Mouse (Mus musculus) G1E-ER4 (cell line): Measurements from ENCODE around the gene Olfr434. TPM values are rescaled to one million over a fixed set of nuclear protein-coding genes. Genes with fewer than 3 reads are reported as not detected.
"Not testable (repeated sequence)": the region's sequence is repeated elsewhere in the genome, so short reads cannot be mapped to it uniquely, and the experiment has no call there.

Experiments used
- GATA1 ChIP-seq: IDR thresholded peaks from one replicate; pipeline ENCODE4 v1.8.0; 2012; ENCODE audit warnings: low read length, inconsistent platforms
- polyA plus RNA-seq: library from polyadenylated mRNA; stranded (reverse); fragments of >175 nt; gene quantifications from 2 replicates; pipeline ENCODE4 v1.2.3, GENCODE M21; 2012

Olfr434 gene
- not detected in 2 replicates for polyA plus RNA-seq

- not testable (repeated sequence) for TF ChIP-seq GATA1
These were observed at the start of gene Olfr434 for GRCm38 (mm10) chr6:43212873-43213272. Gene Olfr434, plus strand, starts transcription at chr6:43213021.

- no peak for TF ChIP-seq GATA1
These were observed 45.6 kb upstream of the Olfr434 start for GRCm38 (mm10) chr6:43167246-43167645.

- no peak for TF ChIP-seq GATA1
These were observed 41.0 kb upstream of the Olfr434 start, which contains the start of gene Olfr13 for GRCm38 (mm10) chr6:43171840-43172239. Gene Olfr13, plus strand, starts transcription at chr6:43172140.

DNA sequence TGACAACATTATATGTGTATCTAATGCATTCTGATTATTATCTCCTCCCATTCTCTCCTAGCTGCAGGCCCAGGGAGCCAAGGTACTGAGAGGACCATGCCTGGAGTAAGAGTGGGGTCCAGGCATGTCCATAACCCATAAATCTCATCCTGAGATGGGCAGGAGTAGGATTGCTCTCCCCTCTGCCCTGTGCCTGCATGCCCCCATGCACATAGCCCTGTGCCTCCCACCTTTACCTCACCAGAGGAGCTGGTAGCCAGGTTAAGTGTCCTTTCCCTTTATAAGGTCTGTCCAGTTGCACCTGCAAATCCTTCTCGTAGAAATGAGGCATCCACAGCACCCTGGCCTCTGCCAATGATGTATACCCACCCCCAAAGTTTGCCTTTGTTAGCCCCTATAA is 34.7 kb upstream of the Olfr434 start:
- TF ChIP-seq GATA1, result no peak

DNA sequence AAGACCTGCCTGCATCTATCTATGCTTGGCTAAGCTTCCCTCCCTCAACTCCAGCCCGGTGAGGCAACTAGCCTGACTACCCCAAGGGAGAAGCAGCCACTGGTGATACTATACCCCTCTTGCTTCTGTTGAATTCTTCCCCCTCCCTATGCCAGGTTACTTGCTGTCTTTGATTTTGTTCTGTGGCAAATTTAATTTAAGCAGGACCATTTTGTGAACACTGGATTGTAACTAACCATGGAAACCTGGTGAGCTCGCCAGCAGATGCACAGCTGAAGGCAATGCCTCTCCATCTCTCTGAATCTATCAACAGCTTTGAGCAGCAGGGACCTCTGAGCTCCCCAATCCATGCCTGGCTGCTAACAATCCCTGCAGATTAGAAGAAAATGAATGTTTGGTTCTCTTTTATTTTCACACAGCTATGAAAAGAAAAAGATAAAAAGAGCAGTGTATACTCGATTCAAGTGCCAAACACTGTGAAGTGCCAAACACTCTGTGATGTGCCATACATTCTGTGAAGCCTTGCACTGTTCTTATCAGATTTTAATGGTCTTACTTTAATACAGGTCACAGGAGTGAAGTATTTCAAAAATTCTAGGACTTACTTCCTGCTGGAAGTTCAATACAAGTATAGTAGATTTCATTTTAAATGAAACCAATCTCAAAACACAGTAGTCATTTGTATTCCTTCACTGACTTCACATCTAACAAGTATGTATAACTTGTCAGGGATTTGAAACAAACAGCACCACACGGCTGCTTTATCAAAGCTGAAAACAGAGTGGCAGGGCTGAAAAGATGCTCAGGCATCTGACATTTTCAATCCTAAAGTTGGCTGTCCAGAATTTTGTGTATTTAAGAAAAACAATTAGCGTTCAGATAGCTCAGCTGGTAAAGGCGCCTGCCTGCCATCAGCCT is 34.0 kb upstream of the Olfr434 start:
- no peak for TF ChIP-seq GATA1

DNA sequence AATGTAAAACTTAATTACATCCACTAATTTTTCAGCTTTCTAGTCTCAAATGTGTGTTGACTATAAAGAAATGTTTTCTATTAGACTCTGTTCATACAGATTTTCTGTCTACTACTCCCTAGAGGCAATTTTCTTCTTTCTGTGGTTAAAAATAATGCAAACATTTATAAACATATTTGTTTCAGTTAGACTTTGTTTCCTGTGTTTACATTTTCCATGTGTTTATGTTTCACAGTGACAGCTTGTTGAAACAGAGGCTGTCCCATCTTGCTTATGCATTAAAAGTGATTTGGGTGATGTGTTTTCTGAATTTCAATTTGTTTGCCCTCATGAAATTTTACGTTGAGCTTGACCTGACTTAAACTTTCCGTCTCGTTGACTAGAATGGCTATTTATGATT is 21.8 kb upstream of the Olfr434 start:
- TF ChIP-seq GATA1, result no peak

DNA sequence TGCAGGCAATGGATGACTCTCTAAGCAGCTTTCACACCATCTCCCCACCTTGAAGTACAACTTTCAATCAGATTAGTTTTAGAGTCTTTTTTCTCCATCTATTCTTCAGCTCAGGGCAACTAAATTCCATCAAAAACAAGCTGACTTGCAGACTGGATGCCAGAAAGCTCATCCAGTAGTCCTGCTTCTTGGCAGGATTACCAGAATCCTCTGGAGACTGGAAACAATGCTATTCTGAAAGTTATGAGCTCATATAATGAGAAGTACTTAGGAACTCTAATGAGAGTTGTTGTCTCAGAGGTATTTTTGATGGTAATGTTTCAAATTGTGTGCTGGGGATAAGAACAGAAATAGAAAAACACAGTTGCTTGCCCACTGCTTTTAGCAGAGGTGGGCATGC is 16.0 kb upstream of the Olfr434 start, which contains the start of gene Olfr435:
TSS of gene Olfr435 (plus strand) at position 366 of the 400 bp plus-strand sequence.
- no peak for TF ChIP-seq GATA1

DNA sequence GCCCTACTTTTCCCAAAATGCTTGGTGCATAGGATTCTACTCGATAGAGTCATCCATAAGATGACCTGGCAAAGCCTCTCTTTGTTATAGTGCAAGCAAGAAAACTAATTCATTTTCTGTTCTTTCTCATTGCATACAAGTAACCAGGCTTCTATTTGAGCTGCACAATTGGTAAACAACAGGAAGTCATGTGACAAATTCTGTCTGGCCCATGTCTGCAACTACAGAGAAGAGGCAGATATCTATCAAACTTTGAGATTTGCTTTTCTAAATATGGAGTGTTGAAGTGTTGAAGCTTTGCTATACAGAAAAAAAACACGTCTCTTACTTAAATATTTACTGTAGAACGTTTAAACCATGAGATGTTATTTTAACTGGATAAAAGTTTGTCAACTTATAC is 14.7 kb upstream of the Olfr434 start:
- no peak for TF ChIP-seq GATA1

DNA sequence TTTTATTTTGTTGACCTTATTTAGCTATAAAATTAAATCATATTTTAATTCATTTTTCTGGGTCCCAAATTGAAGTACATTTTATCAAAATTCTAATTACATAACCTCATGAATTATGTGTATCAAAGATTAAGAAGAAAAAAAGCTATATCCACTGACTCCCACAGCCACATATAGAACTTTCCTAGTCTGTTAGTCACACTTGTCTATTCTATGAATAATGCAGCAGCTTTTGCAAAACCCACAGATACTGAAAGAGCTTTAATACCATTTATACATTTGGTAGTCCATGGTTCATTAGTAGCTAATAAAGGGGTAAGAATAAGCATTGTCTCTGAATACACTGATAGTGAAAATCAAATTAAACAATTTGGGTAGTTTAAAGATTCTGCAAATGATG is 10.0 kb upstream of the Olfr434 start:
- no peak for TF ChIP-seq GATA1

GRCm38 (mm10) chr6:43205355-43205754 is 7.5 kb upstream of the Olfr434 start:
- no peak for TF ChIP-seq GATA1

DNA sequence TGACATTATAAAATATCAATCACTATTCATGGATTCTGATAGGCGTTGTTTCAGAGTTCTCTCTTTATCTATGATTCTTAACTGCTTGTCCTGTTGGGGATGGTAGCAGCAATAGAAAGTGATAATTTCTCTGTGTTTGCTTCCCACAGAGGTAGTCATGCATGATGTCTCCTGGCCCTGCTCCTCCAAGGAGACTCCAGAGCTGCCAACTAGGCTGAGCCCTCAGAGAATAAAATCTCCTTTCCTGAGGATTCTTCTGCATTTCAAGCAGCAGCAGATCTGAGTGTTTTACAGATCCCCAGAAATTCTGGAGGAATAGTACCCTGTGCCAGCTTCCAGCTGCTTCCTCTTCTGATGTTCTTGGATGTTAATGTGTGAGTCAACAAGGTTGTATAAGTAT is 18.4 kb downstream of the Olfr434 start, which contains the start of gene Olfr47:
TSS of gene Olfr47 (plus strand) at position 275 of the 400 bp plus-strand sequence.
- not testable (repeated sequence) for TF ChIP-seq GATA1

DNA sequence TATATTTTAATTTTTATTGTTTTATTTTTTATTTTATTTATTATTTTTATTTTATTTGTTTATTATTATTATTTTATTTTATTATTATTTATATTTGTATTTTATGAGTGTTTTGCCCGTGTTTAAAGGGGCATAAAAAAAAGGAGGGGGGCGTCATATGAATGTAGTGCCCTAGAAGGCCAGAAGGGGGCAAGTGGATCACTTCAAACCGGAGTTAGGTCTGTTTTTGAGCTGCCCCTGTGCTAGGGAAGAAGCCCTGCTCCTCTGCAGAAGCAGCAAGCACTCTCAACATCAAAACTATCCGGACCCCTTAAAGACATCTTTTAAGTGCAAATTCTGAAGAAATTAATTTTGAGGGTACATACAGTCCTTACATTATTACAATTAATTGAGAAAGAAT is 29.2 kb downstream of the Olfr434 start:
- TF ChIP-seq GATA1, result no peak

GRCm38 (mm10) chr6:43247396-43247795 is 34.6 kb downstream of the Olfr434 start:
- no peak for TF ChIP-seq GATA1

GRCm38 (mm10) chr6:43252994-43253393 is 40.2 kb downstream of the Olfr434 start:
- TF ChIP-seq GATA1, result no peak

DNA sequence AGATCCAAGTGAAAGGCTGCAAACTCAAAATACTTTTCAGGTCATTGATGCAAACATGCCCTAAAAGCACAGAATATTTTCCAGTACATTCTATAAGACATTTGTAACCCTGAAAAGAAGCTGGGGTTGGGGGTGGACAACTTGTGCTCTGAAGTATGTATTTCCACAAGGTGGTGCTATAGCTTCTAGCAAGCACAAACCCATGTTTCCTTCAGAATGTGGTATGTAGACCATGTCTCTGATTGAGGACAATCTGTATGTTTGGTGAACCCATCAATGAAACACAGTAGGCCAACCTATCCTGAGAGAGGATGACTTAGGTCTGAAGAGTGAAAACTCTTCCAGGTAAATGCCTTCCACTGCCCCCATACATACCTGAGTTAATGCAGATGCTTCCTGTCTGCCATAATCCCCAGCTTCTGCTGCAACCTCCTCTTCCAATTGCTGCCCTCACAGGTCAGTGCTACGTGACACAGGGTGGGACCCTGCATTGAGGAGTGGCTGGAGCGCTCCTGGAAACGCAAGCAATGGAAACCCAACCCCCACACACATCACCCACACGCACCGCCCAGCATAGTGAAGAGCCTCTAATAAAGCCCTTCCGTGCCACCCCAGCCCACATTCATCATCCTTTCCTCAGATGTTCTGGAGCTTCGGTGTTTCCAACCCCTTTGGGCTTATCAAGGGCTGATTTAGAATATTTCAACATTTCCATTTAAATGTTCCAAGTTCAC is 41.5 kb downstream of the Olfr434 start:
- TF ChIP-seq GATA1, result no peak

GRCm38 (mm10) chr6:43260756-43261155 is 47.9 kb downstream of the Olfr434 start:
- no peak for TF ChIP-seq GATA1
